Mouse (Mus musculus) regulatory T cell (primary cell): ENCODE results near the gene 9930111J21Rik2.
"Not testable (repeated sequence)": the region's sequence is repeated elsewhere in the genome, so short reads cannot be mapped to it uniquely, and the experiment has no call there.

Experiments
- in situ Hi-C: fragments of 300-600 bp; cut with MboI, MseI; formaldehyde crosslinking; loops from one replicate; pipeline ENCODE4 v1.15.1; 2025; ENCODE audit warnings: high pct_unique_total_duplicates

9930111J21Rik2 gene

DNA sequence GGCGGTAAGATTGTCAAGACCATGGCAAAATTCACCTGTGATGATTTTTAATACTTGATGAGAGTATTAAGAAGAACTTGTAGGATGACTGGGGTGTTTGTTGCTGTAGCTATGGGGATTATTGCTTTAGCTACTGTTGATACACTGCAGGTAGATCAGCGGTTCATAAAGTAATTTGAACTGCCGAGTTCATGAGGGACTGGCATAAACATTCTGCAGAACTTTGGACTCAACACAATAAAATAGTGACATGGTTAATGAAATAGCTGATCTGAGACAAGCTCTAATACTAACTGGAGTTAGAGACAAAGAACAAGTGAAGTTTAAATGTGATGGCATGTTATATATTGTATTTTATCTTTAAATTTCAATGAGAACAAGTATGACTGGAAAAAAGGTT is 27.7 kb upstream of the 9930111J21Rik2 start:
- in situ Hi-C loops = no loop called here

DNA sequence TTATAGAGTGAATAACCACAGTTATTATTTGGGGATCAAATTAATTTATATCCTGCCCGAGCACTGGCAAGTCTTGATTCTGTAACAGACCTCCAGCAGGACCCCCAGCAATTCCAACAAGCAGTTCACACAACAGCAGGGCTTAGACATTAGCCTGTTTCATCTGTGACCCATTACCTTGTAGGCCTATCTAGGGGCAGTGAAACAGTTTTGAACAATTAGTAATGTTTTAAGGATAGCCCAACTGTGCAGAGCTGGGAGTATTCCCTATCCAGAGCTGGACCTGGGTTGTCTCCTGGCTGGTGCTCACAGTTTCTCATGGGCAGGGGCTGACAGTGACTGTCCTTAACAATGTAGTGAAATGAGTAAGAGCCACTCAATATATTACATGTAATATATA is 26.0 kb upstream of the 9930111J21Rik2 start:
- in situ Hi-C loops = no loop called here

DNA sequence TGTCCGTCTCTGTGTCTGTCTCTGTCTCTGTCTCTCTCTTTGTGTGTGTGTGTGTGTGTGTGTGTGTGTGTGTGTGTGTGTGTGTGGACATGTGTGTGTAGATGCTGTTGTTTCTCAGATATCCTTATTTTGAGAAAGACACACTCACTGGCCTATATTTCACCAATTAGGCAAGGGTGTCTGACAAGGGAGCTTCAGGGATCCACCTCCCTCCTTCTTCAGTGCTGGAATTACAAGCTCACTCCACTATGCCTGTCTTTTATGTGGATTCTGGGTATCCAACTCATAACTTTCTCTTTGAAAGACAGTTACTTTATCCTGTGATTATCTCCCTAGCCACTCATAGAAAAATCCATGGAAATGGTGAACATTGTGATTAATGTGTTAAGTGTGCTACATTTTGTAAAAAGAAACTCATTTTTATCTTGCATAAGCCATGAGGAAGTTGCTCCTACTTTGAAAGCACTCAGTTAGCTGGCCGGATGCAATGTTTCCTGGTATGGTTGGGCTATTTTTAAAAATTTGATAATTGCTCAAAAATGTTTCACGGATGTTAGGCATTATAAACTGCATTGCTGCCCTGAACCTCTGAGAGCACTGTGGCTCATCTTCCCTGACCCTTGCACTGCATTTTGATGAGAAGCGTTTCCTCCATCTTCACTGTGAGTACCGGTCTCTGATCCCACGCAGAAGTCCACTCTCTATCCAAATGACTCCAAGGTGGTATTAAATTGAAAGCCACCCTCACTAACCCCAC is 25.1 kb upstream of the 9930111J21Rik2 start, which contains the start of gene Ifi47:
Gene Ifi47, plus strand, starts transcription at position 587 of the 757 bp plus-strand sequence.
- in situ Hi-C loops = not testable (repeated sequence)

DNA sequence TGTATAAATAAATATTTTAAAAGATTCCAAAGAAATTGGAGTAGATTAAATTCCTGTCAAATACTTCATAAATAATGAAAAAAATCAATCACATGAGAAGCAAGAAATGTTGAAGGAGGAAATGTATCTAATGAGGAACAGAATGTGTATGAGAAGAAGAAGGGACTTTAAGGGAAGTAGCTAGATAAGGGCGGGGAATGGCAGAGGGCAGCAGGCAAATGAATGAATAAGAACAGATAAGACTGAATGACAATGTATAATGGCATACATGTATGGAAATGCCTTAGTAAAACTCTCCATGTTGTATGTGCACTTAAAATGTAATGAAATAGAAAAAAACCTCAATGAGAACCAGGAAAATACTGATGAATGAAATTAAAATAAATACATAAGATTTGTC is 17.3 kb upstream of the 9930111J21Rik2 start:
- in situ Hi-C loops = no loop called here

DNA sequence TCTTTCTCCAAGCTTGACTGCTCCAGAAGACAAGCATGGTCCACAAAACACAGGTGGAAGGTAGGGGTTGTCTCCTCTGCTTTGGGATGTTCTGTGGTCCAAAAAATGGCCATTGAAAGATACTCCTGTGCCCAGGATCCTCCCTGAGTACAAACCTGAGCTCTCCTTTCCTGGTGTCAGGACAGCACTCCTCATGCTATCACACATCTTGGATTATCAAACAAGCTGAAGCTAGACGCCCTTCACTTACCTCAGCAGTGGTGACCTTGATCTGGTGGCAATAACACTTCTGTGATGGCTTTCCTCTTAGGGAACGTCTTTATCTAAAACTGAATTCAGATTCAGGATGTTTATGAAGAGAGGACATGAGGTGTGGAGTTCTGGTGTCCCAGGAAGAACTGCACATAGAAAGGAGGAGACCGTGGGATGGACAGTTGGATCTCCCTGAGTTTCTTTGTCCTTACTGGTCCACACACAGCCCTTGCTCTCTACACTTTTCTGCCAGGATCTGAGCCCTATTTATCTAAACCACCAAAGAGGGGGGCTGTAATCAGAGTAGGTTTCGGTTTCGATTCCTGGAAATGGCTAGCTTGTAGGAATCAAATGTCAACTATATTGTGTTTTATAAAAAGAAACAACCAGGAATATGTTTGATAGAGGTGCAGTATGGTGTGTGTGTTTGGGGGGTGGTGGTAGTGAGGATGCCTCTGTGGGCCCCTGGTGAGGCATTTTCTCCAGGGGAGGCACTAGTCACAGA is 12.8 kb upstream of the 9930111J21Rik2 start, which contains the start of gene Tgtp2:
Gene Tgtp2, minus strand, starts transcription at position 494 of the 757 bp plus-strand sequence.
- in situ Hi-C loops = loop anchor here (5.0 kb wide), 1 partner anchor 72 kb away; the partner anchor contains the start of genes Gm12185 and Tgtp1

DNA sequence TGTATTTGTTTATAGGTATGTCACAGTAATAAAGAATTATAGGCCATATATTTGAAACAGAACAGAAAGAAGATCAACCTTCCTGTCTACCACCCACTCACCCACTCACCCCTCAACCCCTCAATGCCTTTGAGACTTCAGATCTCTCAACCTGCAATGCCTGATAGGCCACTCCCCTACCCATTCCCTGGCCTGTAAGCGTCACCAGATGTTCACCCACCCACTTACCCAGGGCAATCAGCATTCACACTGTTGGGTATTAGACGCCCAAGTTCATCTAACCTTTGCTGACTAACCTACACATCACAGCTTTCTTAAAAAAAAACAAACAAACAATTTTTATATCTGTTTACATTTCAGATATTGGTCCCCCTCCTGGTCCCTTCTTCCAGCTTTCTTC is 10.8 kb upstream of the 9930111J21Rik2 start:
- in situ Hi-C loops = loop anchor here (5.0 kb wide), 1 partner anchor 70 kb away; the partner anchor contains the start of genes Gm12185 and Tgtp1

DNA sequence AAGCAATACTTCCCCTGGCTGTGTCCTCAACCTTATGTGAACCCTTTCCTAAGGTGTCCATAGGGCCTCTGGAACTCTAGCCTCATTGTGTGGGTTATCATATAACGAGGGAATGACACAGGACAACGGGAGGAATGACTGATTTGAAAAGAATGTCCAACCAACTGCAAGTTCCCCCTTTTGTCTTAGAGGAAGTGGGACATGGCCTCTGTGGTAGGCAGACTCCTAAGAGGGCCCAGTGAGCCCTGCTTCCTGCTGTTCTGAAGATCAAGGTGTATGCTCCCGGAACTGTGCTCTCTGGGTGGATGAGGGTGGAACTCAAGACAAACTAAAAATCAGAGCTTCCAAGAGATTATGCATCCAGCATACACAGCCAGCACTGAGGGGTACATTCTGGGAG is 9.0 kb upstream of the 9930111J21Rik2 start:
- in situ Hi-C loops = loop anchor here (5.0 kb wide), 1 partner anchor 68 kb away; the partner anchor contains the start of genes Gm12185 and Tgtp1

DNA sequence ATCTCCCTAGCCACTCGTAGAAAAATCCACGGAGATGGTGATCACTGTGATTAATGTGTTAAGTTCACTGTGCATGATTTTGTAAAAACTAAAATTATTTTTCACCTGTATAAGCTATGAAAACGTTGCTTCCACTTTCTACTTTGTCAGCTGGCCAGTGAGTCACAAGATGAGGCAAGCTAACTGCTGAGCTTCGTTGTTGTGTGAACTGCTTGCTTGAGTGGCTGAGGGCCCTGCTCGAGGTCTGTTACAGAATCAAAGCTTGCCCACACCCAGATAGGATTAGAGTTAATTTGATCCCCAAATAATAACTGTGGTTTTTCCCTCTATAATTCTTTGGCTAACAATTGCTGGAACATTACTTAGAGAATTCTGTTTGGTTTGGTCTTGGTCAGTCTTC is 852 bp upstream of the 9930111J21Rik2 start:
- in situ Hi-C loops = loop anchor here (5.0 kb wide), 1 partner anchor 45 kb away; no protein-coding TSS in a partner anchor

DNA sequence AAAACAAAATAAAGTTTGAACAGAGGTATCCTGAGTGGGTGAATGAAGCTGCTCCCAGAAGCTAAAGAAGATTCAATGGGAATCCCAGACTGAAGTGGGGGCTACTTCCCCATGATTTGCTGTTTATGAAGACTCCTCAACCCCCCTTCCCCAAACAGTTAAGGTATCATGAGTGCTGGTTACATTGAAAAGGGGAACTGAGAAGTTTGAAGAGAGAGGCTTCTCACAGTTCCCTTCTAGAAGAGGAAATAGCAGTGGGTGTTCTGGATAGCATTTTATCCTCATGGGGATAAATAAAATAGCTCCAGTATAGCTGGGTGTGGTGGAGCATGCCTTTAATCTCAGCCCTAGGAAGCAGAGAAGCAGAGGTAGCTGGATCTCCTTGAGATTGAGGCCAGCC is 978 bp downstream of the 9930111J21Rik2 start:
- in situ Hi-C loops = loop anchor here (5.0 kb wide), 1 partner anchor 47 kb away; no protein-coding TSS in a partner anchor

DNA sequence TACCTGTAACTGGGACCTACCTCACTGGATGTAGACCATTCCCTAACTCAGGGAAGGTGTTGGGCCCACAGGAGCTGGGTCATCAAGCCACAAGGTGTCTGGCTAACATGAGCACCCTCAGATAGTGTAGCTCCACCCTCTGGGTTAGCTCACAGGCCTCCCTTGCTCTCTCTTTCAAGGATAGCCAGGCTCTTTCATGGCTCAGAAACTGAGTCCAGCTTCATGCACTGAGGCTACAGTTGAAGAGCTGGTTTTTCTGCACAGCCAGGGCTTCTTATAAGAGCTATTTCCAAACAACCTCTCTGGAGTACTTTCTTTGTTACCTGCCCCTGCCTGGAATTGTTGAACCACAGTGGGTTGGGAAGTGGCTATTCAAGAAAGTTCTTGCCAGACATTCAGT is 39.0 kb downstream of the 9930111J21Rik2 start:
- in situ Hi-C loops = not testable (repeated sequence)

DNA sequence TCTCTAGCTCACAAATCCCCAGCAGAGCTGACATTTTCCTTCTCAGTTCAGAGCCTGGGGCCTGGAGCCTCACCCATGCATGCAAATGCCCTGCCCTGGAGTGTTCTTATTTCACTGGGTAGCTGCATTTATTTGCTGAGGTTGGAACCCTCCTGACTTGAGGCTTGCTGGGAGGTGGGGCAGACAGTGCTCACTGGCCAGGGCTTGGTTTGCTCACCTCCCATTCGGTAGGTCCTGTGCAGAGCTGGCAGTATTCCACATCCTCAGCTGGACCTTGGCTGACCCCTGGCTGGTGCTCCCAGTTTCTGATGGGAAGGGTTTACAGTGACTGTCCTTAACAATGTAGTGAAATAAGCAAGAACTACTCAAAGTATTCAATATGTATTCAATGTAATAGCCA is 44.3 kb downstream of the 9930111J21Rik2 start:
- in situ Hi-C loops = loop anchor here (5.0 kb wide), 1 partner anchor 74 kb away; no protein-coding TSS in a partner anchor

DNA sequence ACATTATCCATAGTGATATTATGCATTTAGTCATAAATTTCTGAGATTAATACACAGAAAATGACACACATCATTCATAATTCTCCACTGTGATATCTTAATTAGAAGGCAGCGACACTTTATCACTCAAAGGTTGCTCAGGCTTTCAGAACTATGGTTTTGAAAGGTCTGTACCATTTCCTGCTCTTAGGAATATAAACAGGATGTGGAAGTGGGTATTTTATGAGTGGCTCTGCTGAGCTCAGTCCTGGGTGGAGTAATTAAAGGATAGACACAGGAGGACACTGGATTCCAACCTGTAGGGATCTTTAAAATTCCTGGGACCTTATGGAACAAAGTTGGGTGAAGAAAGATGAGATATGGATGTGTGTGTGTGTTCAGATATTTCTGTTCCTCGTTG is 44.7 kb downstream of the 9930111J21Rik2 start:
- in situ Hi-C loops = loop anchor here (5.0 kb wide), 1 partner anchor 74 kb away; no protein-coding TSS in a partner anchor

DNA sequence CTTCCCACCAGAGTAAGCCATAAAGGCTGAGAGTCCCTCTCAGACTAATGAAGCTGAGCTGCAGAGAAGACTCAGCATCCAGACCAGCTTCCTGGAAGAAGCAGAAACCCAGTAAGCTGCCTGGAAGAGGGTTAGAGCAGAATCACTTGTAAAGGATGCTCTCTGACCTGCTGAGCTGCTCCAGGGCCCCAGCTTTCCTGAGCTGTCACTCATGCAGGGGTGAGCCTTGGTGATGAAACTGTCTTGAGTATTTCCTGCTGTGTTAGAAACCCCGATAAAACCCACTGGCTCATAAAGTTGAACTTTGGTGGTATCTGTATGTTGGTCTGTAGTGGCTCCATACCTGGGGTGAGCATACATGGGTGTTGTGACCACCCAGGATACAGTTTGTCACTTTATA is 50.6 kb downstream of the 9930111J21Rik2 start:
- in situ Hi-C loops = not testable (repeated sequence)

DNA sequence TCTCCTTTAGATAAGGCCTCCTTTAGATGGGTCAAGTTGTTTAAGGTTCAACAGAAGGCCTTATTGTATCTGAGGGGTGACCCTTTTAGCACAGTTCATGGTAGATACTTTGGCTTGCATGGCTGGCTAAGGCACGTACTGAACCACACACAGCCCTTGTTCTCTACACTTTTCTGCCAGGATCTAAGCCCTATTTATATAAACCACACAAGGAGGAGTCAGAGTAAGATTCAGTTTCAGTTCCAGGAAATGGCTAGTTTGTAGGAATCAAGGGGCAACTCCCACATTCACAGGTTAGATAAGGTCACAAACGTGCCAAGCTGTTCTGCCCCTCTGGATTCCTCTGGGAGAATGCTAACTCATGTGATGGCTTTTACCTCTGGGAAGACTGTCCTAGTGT is 57.0 kb downstream of the 9930111J21Rik2 start, which contains the start of gene Tgtp1:
Gene Tgtp1, minus strand, starts transcription at position 155 of the 400 bp plus-strand sequence.
- in situ Hi-C loops = loop anchor here (5.0 kb wide), 2 partner anchors 68 to 103 kb away; partner anchors contain the start of gene Tgtp2

DNA sequence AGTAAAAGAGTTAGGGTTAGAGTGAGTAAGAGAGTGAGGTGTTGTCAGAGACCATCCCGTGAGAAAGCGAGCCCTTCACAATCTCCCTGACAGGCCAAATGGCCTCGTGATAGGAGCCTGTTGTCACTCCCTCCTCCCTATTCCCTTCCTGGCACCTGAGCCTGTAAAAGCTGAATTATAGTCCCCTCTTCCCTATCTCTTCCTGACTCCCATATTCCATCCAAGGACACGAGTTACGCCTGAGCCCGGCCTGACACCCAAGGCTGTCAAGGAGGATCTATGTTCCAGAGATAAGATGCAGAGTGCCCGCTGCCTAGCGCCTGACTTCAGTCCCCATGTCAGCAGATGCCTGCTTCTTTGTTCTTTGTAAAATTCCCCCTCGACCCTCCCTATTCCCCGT is 57.7 kb downstream of the 9930111J21Rik2 start:
- in situ Hi-C loops = loop anchor here (5.0 kb wide), 2 partner anchors 69 to 104 kb away; partner anchors contain the start of gene Tgtp2

DNA sequence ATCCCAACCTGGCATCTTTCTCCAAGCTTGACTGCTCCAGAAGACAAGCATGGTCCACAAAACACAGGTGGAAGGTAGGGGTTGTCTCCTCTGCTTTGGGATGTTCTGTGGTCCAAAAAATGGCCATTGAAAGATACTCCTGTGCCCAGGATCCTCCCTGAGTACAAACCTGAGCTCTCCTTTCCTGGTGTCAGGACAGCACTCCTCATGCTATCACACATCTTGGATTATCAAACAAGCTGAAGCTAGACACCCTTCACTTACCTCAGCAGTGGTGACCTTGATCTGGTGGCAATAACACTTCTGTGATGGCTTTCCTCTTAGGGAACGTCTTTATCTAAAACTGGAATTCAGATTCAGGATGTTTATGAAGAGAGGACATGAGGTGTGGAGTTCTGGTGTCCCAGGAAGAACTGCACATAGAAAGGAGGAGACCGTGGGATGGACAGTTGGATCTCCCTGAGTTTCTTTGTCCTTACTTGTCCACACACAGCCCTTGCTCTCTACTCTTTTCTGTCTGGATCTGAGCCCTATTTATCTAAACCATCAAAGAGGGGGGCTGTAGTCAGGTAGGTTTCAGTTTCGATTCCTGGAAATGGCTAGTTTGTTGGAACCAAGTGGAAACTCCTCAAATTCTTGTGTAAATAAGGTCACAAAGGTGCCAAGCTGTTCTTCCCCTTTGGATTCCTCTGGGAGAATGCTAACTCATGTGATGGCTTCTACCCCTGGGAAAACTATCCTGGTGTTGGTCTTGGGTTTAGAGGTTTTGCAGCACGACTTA is 59.1 kb downstream of the 9930111J21Rik2 start, which contains the start of gene Gm12185:
Gene Gm12185, minus strand, starts transcription at position 487 of the 781 bp plus-strand sequence.
- in situ Hi-C loops = loop anchor here (5.0 kb wide), 2 partner anchors 70 to 105 kb away; partner anchors contain the start of gene Tgtp2

DNA sequence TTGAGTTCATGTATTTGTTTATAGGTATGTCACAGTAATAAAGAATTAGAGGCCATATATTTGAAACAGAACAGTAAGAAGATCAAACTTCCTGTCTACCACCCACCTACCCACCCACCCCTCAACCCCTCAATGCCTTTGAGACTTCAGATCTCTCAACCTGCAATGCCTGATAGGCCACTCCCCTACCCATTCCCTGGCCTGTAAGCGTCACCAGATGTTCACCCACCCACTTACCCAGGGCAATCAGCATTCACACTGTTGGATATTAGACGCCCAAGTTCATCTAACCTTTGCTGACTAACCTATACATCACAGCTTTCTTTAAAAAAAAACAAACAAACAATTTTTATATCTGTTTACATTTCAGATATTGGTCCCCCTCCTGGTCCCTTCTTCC is 61.1 kb downstream of the 9930111J21Rik2 start:
- in situ Hi-C loops = loop anchor here (5.0 kb wide), 2 partner anchors 72 to 107 kb away; partner anchors contain the start of gene Tgtp2

DNA sequence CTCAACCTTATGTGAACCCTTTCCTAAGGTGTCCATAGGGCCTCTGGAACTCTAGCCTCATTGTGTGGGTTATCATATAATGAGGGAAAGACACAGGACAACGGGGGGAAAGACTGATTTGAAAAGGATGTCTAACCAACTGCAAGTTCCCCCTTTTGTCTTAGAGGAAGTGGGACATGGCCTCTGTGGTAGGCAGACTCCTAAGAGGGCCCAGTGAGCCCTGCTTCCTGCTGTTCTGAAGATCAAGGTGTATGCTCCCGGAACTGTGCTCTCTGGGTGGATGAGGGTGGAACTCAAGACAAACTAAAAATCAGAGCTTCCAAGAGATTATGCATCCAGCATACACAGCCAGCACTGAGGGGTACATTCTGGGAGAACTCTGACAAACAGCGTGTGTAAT is 62.8 kb downstream of the 9930111J21Rik2 start:
- in situ Hi-C loops = not testable (repeated sequence)

DNA sequence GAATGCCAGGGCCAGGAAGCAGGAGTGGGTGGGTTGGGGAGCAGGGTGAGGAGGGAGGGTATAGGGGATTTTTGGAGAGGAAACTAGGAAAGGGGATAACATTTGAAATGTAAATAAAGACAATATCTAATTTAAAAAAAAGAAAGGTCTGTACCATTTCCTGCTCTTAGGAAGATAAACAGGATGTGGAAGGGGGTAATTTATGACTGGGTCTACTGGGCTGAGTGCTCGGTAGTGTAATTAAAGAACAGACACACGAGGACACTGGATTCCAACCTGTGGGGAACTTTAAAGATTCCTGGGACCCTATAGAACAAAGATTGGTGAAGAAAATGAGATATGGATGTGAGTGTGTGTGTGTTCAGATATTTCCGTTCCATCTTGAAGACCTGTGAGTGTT is 68.2 kb downstream of the 9930111J21Rik2 start:
- in situ Hi-C loops = not testable (repeated sequence)

DNA sequence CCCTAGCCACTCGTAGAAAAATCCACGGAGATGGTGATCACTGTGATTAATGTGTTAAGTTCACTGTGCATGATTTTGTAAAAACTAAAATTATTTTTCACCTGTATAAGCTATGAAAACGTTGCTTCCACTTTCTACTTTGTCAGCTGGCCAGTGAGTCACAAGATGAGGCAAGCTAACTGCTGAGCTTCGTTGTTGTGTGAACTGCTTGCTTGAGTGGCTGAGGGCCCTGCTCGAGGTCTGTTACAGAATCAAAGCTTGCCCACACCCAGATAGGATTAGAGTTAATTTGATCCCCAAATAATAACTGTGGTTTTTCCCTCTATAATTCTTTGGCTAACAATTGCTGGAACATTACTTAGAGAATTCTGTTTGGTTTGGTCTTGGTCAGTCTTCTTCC is 71.0 kb downstream of the 9930111J21Rik2 start:
- in situ Hi-C loops = not testable (repeated sequence)

DNA sequence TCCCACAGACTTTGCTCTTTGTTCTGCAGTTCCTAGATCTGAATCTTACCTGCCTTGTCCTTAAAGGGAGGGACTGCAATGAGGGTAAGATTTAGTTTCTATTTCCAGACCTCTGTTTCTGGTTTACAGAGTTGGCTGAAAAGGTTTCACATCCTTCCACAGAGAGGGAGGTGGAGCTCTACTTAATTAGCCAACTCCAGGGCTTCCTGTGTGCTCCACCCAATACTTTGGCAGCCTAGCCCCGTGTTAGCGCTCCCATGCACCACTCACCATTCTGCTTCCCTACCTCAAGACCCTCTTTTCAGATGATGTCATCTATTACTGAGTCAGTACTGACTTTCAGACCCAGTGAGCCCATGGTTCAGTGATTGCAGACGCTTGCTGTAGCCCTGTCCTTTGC is 71.8 kb downstream of the 9930111J21Rik2 start, which contains the start of gene 9930111J21Rik1:
Gene 9930111J21Rik1, minus strand, starts transcription at position 148 of the 400 bp plus-strand sequence.
- in situ Hi-C loops = loop anchor here (5.0 kb wide), 1 partner anchor 103 kb away; no protein-coding TSS in a partner anchor
